Mouse (Mus musculus): ENCODE results near the gene Gm2431. TPM values are rescaled to one million over a fixed set of nuclear protein-coding genes. Genes with fewer than 3 reads are reported as not detected.

Gene Gm2431
- polyA plus RNA-seq, 1 experiment from 2014 or later: not detected

Other genes with a start within 250 kb of the Gm2431 start
- 78.2 and 82.2 TPM in 2 replicates for gene Mob2, start 197.3 kb downstream of the Gm2431 start, polyA plus RNA-seq (2015; fragmentation: Nextera tagmentation; extraction: Ambion mirVana)
- 5.5 and 6.9 TPM in 2 replicates for gene Dusp8, start 162.5 kb downstream of the Gm2431 start, polyA plus RNA-seq (2015; fragmentation: Nextera tagmentation; extraction: Ambion mirVana)
- not detected in 2 replicates for gene Gm45618, start 137.6 kb downstream of the Gm2431 start, polyA plus RNA-seq (2015; fragmentation: Nextera tagmentation; extraction: Ambion mirVana)
- gene Gm39115, start 122.3 kb downstream of the Gm2431 start, polyA plus RNA-seq (2015; fragmentation: Nextera tagmentation; extraction: Ambion mirVana): not detected in 2 replicates
- gene Gm45337, start 113.7 kb downstream of the Gm2431 start, polyA plus RNA-seq (2015; fragmentation: Nextera tagmentation; extraction: Ambion mirVana): not detected in 2 replicates
- not detected in 2 replicates for gene Gm29735, start 101.2 kb downstream of the Gm2431 start, polyA plus RNA-seq (2015; fragmentation: Nextera tagmentation; extraction: Ambion mirVana)
- gene Gm4553, start 92.6 kb downstream of the Gm2431 start, polyA plus RNA-seq (2015; fragmentation: Nextera tagmentation; extraction: Ambion mirVana): not detected in 2 replicates
- gene Krtap5-2, start 82.3 kb downstream of the Gm2431 start, polyA plus RNA-seq (2015; fragmentation: Nextera tagmentation; extraction: Ambion mirVana): not detected in 2 replicates
- not detected in 2 replicates for gene Gm10153, start 68.0 kb downstream of the Gm2431 start, polyA plus RNA-seq (2015; fragmentation: Nextera tagmentation; extraction: Ambion mirVana)
- not detected in 2 replicates for gene Krtap5-3, start 57.0 kb downstream of the Gm2431 start, polyA plus RNA-seq (2015; fragmentation: Nextera tagmentation; extraction: Ambion mirVana)
- not detected in 2 replicates for gene Gm7579, start 46.5 kb downstream of the Gm2431 start, polyA plus RNA-seq (2015; fragmentation: Nextera tagmentation; extraction: Ambion mirVana)
- not detected in 2 replicates for gene Krtap5-5, start 28.4 kb downstream of the Gm2431 start, polyA plus RNA-seq (2015; fragmentation: Nextera tagmentation; extraction: Ambion mirVana)
- not detected in 2 replicates for gene Gm40460, start 17.3 kb downstream of the Gm2431 start, polyA plus RNA-seq (2015; fragmentation: Nextera tagmentation; extraction: Ambion mirVana)
- not detected in 2 replicates for gene Gm4559, start 16.0 kb upstream of the Gm2431 start, polyA plus RNA-seq (2015; fragmentation: Nextera tagmentation; extraction: Ambion mirVana)
- not detected in 2 replicates for gene Krtap5-1, start 38.8 kb upstream of the Gm2431 start, polyA plus RNA-seq (2015; fragmentation: Nextera tagmentation; extraction: Ambion mirVana)
- not detected in 2 replicates for gene Krtap5-4, start 45.2 kb upstream of the Gm2431 start, polyA plus RNA-seq (2015; fragmentation: Nextera tagmentation; extraction: Ambion mirVana)
- 4.0 and 4.6 TPM in 2 replicates for gene Ifitm10, start 115.4 kb upstream of the Gm2431 start, polyA plus RNA-seq (2015; fragmentation: Nextera tagmentation; extraction: Ambion mirVana)
- gene Gm49369, start 124.3 kb upstream of the Gm2431 start, polyA plus RNA-seq (2015; fragmentation: Nextera tagmentation; extraction: Ambion mirVana): not detected in 2 replicates
- 392 and 426 TPM in 2 replicates for gene Ctsd, start 129.7 kb upstream of the Gm2431 start, polyA plus RNA-seq (2015; fragmentation: Nextera tagmentation; extraction: Ambion mirVana)
- gene Syt8, start 176.5 kb upstream of the Gm2431 start, polyA plus RNA-seq (2015; fragmentation: Nextera tagmentation; extraction: Ambion mirVana): 6.3 and 6.7 TPM in 2 replicates
- 136 and 529 TPM in 2 replicates for gene Tnni2, start 183.5 kb upstream of the Gm2431 start, polyA plus RNA-seq (2015; fragmentation: Nextera tagmentation; extraction: Ambion mirVana)
- gene Lsp1, start 202.5 kb upstream of the Gm2431 start, polyA plus RNA-seq (2015; fragmentation: Nextera tagmentation; extraction: Ambion mirVana): 57.3 and 63.3 TPM in 2 replicates
- gene Tnnt3, start 240.5 kb upstream of the Gm2431 start, polyA plus RNA-seq (2015; fragmentation: Nextera tagmentation; extraction: Ambion mirVana): 154 and 517 TPM in 2 replicates